Mouse (Mus musculus): Measurements from ENCODE around the gene Cep89. TPM values are rescaled to one million over a fixed set of nuclear protein-coding genes. Genes with fewer than 3 reads are reported as not detected.

The Cep89 gene
- polyA plus RNA-seq (2014; fragmentation: Illumina TruSeq; extraction: RNeasy Lipid Tissue Mini Kit (QIAGEN cat#74804); ENCODE audit: insufficient read depth, low read depth, low replicate concordance): 11.2 TPM

GRCm38 (mm10) chr7:35396542-35397168 lies at the start of gene Cep89, which contains the start of gene Faap24:
TSS of gene Cep89 (plus strand) at chr7:35397035.
TSS of gene Faap24 (minus strand) at chr7:35396836.

GRCm38 (mm10) chr7:35447996-35448846 lies 51.4 kb downstream of the Cep89 start, which contains the start of gene Slc7a9:
TSS of gene Slc7a9 (plus strand) at chr7:35448796.

Other genes with a start within 250 kb of the Cep89 start
- 27.8 TPM for gene Slc7a10, start 210.7 kb upstream of the Cep89 start, polyA plus RNA-seq (2014; fragmentation: Illumina TruSeq; extraction: RNeasy Lipid Tissue Mini Kit (QIAGEN cat#74804); ENCODE audit: insufficient read depth, low read depth, low replicate concordance)
- gene Lrp3, start 181.5 kb upstream of the Cep89 start, polyA plus RNA-seq (2014; fragmentation: Illumina TruSeq; extraction: RNeasy Lipid Tissue Mini Kit (QIAGEN cat#74804); ENCODE audit: insufficient read depth, low read depth, low replicate concordance): 4.5 TPM
- gene Gpatch1, start 78.6 kb upstream of the Cep89 start, polyA plus RNA-seq (2014; fragmentation: Illumina TruSeq; extraction: RNeasy Lipid Tissue Mini Kit (QIAGEN cat#74804); ENCODE audit: insufficient read depth, low read depth, low replicate concordance): 5.9 TPM
- gene Rhpn2, start 62.9 kb upstream of the Cep89 start, polyA plus RNA-seq (2014; fragmentation: Illumina TruSeq; extraction: RNeasy Lipid Tissue Mini Kit (QIAGEN cat#74804); ENCODE audit: insufficient read depth, low read depth, low replicate concordance): 6.3 TPM
- gene Faap24, start 199 bp upstream of the Cep89 start, polyA plus RNA-seq (2014; fragmentation: Illumina TruSeq; extraction: RNeasy Lipid Tissue Mini Kit (QIAGEN cat#74804); ENCODE audit: insufficient read depth, low read depth, low replicate concordance): 4.6 TPM
- not detected for gene Slc7a9, start 51.8 kb downstream of the Cep89 start, polyA plus RNA-seq (2014; fragmentation: Illumina TruSeq; extraction: RNeasy Lipid Tissue Mini Kit (QIAGEN cat#74804); ENCODE audit: insufficient read depth, low read depth, low replicate concordance)
- not detected for gene Tdrd12, start 140.7 kb downstream of the Cep89 start, polyA plus RNA-seq (2014; fragmentation: Illumina TruSeq; extraction: RNeasy Lipid Tissue Mini Kit (QIAGEN cat#74804); ENCODE audit: insufficient read depth, low read depth, low replicate concordance)
- gene Nudt19, start 159.3 kb downstream of the Cep89 start, polyA plus RNA-seq (2014; fragmentation: Illumina TruSeq; extraction: RNeasy Lipid Tissue Mini Kit (QIAGEN cat#74804); ENCODE audit: insufficient read depth, low read depth, low replicate concordance): 28.6 TPM
- 0.03 TPM for gene Rgs9bp, start 188.5 kb downstream of the Cep89 start, polyA plus RNA-seq (2014; fragmentation: Illumina TruSeq; extraction: RNeasy Lipid Tissue Mini Kit (QIAGEN cat#74804); ENCODE audit: insufficient read depth, low read depth, low replicate concordance)
- gene Ankrd27, start 189.2 kb downstream of the Cep89 start, polyA plus RNA-seq (2014; fragmentation: Illumina TruSeq; extraction: RNeasy Lipid Tissue Mini Kit (QIAGEN cat#74804); ENCODE audit: insufficient read depth, low read depth, low replicate concordance): 11.8 TPM